ENCODE assay signal across 11 mouse cellular contexts in the genomic region with DNA sequence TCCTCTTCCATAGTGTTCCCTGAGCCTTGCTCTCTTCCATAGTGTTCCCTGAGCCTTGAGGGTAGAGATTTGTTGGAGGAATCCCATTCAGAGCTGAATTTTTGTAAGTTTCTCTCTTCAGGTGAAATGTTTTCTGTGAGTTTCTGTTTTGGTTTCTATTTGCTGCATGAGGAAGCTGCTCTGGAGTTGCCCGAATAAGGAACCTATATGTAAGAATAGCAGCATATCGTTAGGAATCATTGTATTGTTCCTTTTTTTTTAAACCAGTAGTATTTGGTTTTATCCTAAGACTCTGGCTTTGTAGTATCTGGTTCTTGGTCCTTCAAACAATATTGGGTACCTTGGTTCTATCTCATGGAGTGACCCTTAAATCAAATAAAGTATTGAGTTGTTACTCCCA.
"Had no signal": no experiment of that assay in that cellular context is flagged by ENCODE, and none has a peak within 500 bp of the region (broad histone marks: within the 10 kb centered on the region; RNA-seq: fewer than 3 reads in every experiment).

No protein-coding gene starts in this region.

- DNase-seq: retina, postnatal 1 day; right cerebral cortex, adult 18-20 months; right cerebral cortex, postnatal 14 days; right cerebral cortex, postnatal 25 days; spleen, adult 18-20 months; thymus, adult 18-20 months; thymus, adult 2 months; thymus, postnatal 14 days; thymus, postnatal 25 days; thymus, postnatal 36 days; thymus, postnatal 4 days had no signal
